Mouse (Mus musculus) small intestine, adult 10 weeks (tissue): ENCODE results near the gene B4galnt2. TPM values are rescaled to one million over a fixed set of nuclear protein-coding genes. Genes with fewer than 3 reads are reported as not detected.

Experiments used
- polyA plus RNA-seq: library from polyadenylated mRNA; stranded (reverse); fragments of 350-450 nt; fragmentation: Illumina TruSeq; extraction: RNeasy Lipid Tissue Mini Kit (QIAGEN cat#74804); gene quantifications from one replicate; pipeline ENCODE4 v1.2.3, GENCODE M21; 2014; ENCODE audit warnings: low replicate concordance

Gene B4galnt2
- polyA plus RNA-seq = 312 TPM

DNA sequence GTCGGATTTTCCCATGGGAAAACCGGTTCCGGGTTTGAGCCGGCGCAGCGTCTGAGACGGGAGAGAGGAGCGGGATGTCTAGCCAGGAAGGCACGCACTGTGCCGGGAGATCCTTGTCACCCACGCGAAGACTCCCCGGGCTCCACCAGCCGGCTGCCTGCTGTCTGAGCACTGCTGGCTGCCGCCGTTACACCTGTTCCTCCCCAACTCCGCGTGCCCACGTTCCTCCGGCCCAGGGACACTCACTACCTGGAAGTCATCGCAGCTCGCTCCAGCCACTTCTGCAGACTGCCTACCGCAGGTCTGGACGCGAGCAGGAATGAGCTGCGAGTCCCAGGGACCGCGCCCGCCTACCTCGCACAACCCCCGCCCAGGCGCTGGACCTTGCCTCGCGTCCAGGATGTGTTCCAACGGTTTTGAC is at the start of gene B4galnt2:
TSS of gene B4galnt2 (minus strand) at position 321 of the 421 bp plus-strand sequence.

DNA sequence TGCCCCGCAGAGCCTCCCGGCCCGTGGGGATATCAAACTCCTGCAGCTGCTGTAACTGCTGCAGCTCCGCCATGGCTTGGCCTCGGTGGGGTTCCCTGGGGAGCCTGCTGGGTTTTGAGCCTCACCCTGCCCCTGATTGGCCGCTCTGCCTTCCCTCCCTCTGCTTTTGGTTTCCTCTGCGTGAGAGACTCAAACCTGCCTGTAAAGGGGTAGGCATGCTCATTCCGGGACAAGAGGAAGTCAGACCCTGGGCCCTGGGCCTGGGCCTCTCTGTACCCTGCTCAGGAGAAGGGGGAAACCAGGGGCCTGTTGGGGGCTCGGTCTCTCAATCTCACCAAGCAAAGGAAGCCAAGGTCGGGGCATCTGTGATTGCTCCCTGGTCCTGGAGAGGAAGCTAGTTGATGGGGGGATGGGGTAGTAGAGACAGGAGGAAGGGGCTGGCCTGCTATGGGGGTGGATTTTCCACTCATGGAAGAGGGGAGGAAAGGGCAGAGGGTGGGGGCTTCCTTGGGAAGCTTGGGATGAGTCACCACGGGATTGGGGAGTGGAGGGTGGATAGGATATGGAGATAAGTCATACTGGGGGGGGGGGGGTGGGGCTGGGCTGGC is 72.5 kb downstream of the B4galnt2 start, which contains the start of gene Abi3:
TSS of gene Abi3 (minus strand) at position 403 of the 608 bp plus-strand sequence.

DNA sequence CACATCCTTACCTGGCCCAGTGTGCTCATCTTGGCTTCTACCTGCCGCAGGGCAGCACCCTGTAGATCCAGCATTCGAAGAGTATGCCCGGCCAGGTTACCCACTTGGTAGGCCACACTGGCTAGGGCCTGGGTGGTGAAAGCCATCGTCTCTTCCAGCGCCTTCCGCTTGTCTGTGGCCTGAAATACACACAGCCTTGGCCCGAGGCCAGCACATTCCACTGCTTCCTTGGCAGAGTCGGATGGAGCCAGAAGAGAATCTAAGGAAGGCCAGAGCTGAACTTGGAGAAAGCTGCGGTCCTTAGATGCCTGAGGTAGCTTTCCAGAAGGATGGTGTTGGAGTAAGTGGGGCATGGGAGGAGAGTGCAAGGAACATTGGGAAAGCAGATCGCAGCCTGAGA is 77.6 kb downstream of the B4galnt2 start, which contains the start of gene Gngt2:
TSS of gene Gngt2 (plus strand) at position 158 of the 400 bp plus-strand sequence.

DNA sequence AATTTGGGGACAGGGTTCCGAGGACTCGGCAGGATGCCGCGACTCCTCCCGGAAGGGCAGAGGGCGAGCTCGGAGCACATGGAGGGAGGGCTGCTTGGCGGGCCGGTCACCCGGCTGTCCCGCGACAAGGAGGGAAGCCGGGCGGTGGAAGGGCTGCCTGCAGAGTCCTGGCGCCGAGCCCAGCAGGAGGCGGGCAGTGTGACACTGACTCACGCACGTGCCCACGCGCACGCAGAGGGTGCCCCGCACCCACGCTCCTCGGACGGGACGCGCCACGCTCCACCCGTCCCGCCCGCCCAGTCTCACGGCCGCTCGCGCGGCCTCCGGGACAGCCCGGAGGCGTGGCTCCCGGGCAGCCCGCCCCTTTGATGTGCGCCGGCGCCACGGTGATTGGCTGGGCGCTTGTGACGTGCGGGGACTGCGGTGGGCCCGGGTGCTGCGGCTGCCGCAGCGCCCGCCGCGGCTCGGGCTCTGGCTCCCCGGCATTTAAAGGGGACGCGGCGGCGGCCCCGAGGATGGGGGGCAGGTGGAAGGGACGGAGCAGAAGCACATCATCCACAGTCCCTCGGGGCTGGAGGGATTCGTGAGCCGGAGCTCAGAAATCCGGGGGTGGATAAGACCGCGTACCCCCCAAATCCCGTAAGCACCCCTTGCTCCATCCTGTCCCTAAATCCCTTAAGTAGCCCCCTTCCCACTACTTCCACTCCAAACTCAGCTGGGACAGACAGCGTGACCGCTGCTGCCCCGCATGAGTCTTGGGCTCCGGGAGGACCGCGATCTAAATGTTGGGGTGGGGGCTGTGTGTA is 90.4 kb downstream of the B4galnt2 start, which contains the start of gene Phospho1:
TSS of gene Phospho1 (plus strand) at position 429 of the 806 bp plus-strand sequence.

Other genes starting within 250 kb of the B4galnt2 start
- gene Phb, start 247.9 kb downstream of the B4galnt2 start, polyA plus RNA-seq = 4.0 TPM
- gene Zfp652, start 202.2 kb downstream of the B4galnt2 start, polyA plus RNA-seq = 15.7 TPM
- gene B130006D01Rik, start 191.3 kb downstream of the B4galnt2 start, polyA plus RNA-seq = 0.11 TPM
- gene Phospho1, start 90.4 kb downstream of the B4galnt2 start, polyA plus RNA-seq = 2.9 TPM
- 1.6 TPM for gene Gngt2, start 77.7 kb downstream of the B4galnt2 start, polyA plus RNA-seq
- gene Abi3, start 72.4 kb downstream of the B4galnt2 start, polyA plus RNA-seq = not detected
- not detected for gene Igf2bp1, start 91.0 kb upstream of the B4galnt2 start, polyA plus RNA-seq
- not detected for gene Gip, start 109.7 kb upstream of the B4galnt2 start, polyA plus RNA-seq
- 16.2 TPM for gene Snf8, start 120.0 kb upstream of the B4galnt2 start, polyA plus RNA-seq
- 16.7 TPM for gene Ube2z, start 150.5 kb upstream of the B4galnt2 start, polyA plus RNA-seq
- gene Atp5g1, start 160.8 kb upstream of the B4galnt2 start, polyA plus RNA-seq = 2.2 TPM
- gene Calcoco2, start 197.1 kb upstream of the B4galnt2 start, polyA plus RNA-seq = not detected
- gene Ttll6, start 218.9 kb upstream of the B4galnt2 start, polyA plus RNA-seq = not detected